Mouse (Mus musculus): Measurements from ENCODE around the gene Pmm2.

Pmm2 gene

DNA sequence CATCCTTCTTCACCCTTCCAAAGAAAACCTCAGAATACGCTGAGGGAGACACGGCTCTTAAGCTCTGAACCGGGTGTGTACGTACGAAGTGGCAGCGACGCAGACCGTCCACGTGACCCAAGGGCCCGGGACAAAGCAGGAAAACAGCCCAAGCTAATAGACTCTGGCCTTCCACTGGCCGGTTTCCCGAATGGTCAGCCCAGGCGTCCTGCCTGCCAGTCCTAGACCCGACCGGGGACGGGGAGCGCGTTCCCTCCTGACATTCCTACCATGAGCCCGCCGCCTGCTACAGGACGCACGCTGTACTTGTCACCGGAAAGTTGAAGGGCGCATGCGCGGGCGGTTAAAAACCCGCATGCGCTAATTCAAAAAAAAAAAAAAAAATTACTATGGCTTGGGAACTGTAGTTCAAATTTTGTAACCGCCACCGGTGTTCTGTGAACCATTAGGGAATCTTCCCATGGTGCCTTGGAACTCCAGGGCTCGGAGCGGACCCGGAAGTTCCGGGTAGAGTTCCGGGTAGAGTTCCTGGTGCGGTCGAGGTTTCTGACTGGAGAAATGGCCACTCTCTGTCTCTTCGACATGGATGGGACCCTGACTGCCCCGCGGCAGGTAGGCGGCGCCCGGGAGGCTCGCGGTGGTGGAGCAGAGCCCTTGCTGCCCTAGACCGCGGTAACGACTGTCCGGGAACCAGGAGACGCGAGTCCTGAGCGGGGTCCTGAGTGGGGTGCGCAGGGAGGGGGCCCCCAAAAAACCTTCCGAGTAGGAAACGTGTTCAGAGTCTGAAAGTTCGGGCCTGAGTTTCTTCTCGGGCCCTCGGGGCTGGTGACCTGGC, at the start of gene Pmm2, which contains the start of gene Tmem186:
Gene Pmm2 (plus strand): TSS at position 458 of the 835 bp plus-strand sequence.
Gene Tmem186 (minus strand): TSS at position 496 of the 835 bp plus-strand sequence.
- DNase-seq, result peak; percentile 80

DNA sequence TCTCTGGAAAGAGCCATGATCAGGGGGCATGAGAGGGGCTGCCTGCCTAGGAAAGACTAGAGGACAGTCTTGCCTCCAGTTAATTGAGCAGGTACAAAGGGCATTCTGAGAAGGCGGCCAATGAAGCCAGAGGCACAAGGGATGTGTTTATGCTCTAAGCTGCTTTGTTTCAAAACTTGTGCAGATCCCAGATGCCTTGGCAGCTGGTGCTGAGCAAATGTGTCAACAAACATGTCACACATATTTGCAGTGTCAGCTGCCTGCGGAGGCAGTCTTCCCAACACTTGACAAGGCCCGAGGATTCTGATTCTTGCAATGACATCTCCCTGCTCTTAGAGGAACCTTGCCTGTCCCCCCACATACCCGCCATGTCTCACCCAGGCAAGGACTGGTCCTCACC, 42.1 kb upstream of the Pmm2 start:
- no peak for DNase-seq

DNA sequence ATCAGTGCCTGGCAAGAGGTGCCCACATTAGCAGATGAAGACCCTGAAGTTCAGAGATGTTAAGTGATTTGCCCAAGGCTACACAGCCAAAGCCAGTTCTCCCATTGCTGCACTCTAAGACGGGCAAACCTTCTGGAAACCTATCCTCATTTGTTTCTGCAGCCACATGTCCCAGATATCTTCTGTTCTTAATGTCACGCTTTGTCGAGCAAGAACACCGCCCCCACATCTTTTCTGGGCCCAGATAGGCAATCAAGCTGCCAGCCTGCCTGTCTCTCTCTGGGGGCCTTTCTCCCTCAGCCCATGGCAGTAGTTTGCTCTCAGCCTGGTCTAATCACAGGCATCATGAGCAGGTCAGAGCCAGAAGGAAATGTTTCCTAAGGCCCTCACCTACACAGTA, 41.1 kb upstream of the Pmm2 start:
- DNase-seq, result no peak

DNA sequence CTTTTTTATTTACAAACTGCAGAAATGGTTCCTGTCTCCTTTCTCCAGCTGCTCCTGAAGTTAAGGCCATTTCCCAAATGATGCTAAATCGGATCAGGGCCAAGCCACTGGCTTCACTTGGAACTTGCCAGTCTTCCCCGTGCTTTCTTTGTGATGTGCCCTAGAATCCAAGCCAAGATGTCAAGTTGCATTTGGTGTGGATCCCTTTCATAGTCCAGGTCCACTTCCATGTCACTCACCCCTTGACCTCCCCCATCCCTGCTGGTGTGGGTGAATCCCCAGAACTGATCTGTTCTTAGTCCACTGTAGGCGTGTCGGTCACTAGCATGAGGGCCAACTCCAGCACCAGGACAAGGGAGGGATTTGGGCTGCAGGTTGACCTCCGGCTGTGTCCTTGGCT, 40.0 kb upstream of the Pmm2 start:
- no peak for DNase-seq

GRCm38 (mm10) chr16:8603789-8604188, 33.7 kb upstream of the Pmm2 start:
- DNase-seq, result no peak

DNA sequence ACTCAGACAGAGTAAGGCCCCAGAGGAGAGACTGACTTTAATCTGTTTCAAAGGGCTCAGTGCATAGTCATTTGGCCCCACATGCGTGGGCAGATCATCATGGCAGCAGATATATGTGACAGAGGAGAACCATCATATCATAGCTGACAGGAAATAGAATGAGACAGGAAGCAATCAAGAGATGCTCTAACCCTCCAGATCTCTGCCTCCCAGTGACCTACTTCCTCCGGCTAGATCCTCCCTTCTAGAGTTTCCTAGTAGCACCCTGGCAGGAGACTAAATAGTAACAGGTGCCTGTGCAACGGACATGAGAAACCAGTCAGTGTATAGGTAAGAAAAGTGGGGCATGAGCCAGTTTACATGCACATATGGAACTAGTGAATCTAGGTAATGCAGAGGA, 27.1 kb upstream of the Pmm2 start:
- DNase-seq, result peak; percentile 35

DNA sequence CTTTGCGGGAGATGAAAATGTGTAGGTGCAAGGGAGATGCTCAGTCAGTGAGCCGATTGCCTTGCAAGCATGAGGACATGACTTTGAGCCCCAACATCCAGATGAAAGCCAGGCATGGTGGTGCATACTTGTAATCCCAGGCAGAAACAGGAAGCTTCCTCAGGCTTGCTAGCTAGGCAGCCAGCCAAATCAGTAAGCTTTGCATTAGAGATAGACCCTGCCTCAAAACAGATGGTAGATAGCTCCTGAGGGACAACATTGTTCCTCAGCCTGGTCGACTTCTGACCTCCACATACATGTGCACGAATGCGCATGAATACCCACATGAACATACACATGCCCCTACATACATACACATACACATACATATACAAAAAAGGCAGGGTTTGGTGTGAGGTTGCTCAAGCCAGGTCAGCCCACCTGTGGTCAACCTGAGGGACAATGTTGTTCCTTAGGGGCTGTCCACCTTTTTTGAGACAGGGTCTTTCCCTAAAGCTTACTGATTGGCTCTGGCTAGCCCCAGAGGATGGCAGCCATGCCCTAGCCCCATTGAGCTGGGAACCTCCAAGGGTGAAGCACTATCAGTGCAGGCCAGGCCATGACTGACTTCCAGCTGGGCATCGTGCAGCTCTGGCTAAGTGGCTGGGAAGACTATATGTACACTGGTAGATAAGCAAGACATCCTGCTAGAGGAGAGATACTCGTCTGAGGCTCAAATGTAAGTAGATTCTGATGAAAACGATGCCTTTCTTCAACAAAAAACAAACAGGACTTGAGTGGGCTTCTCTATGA, 25.1 kb upstream of the Pmm2 start:
- DNase-seq, result no peak

DNA sequence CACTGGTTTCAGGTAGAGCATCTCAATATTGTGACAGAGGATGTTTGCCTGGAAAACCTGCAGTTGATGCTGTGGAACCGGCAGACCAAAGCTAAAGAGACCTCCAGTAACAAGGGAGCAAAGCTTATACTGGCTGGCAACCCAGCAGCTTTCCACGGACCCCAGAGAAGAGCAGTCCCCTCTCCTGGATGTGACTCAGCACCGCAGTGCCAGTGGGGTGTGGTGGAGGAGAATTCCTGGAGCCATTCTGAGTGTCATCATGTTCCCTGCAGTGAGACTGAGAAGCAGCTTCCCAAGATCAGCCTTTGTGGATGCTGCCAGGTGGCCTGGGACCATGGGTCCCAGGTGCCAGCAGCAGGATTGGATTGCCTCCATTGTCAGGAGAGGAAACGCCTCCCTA, 24.4 kb upstream of the Pmm2 start:
- no peak for DNase-seq

DNA sequence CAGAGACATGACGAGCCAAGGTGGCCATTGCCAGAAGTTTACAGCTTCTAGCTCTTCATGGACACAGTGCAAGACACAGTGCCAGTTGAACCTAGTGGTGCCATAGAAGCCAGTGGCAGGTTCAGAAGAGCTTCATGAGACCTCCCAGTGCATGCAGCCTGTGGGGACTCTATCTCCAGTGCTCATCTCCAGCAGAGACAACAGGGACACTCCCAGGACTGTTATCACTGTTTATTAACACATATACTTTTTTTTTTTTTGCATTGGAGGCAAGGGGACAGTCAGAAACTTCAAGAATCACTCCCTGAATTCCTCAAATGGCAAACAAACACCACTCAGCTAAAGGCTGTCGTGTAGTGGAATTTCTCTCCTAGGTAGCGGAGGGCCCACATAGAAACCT, 24.0 kb upstream of the Pmm2 start:
- DNase-seq, result no peak

DNA sequence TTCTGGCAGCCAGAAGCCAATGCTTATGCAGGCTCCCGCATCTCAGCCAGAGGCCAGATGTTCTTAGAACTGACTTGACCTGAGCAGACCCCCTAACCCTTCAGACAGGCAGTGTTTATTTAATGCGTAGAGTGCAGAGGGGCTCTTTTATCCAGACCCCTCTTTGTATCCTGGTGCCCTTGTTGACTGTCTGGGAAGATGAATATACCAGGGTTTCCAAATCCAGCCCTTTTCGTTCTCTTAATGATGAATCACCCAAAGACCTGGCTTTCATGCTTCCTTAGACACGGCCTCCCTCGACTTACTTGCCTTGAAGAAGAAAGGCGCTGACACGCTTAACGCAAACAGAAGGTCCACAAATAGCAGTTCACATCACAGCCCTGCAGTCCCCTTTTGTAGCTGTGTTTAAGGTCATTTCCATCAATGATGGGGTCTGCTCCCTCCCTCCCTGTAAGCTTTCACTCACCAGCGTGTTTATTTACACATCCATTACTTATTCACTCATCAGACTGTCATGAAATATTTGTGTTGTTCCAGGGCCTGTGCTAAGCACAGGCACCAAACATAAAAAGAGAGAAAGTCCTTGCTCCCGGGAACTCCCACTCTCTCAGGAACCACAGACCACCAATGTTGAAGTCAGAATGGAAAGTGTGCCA, 17.7 kb upstream of the Pmm2 start:
- no peak for DNase-seq

DNA sequence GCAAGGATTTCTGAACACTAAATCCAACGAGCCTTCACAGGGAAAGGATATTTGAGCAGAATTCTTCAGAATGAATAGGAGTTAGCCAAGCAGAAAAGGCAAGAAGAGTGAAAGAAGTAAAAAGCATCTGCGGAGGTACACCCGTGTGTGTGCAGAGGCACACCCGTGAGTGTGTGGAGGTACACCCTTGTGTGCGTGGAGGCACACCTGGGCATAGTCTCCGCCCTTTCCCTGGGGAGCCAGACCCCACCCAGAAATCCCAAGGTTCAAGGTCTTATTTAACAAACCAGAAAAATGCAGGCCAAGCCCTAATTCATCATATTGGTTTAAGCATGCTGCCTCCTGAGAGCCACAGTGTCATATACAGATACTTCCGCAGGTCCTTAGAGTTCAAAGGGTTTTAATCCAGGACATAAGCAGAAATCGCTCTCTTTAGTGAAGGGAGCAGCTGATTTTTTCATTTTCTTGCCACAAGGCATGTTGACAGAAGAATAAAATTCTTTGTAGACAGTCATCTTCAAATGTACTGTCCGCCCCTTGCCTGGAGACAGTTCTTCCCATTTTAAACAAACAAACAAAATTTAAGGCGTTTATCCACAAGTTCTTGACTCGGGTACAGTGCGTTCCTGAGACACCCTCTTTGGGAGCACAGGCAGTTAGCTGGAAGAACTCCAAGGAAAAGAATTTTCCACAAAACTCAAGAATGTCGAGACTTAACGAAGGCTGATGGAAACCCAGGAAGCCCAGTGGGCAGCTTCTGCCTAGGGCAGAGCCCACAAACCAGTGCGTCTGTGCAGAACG, 17.0 kb upstream of the Pmm2 start:
- DNase-seq, result no peak

GRCm38 (mm10) chr16:8630419-8630818, 7.1 kb upstream of the Pmm2 start:
- no peak for DNase-seq

DNA sequence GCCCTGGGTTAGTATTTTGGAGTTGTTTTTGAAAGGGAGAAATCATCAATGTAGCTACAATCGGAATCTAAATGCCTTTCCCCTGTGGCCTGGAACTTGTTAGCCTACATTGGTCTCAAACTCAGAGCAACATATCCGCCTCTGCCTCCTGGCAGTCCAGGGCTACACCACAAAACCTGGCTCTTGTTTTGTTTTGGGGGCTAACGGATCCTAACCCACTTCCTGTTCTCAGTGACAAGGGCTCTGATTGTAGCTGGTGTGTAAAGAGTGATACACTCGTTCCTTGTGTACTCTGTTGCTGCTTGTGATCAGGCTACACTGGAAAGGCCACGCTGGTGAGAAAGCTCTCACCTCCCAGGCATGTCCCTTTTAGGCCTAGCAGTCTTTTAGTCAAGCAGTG, 6.0 kb upstream of the Pmm2 start:
- DNase-seq, result peak; percentile 32

DNA sequence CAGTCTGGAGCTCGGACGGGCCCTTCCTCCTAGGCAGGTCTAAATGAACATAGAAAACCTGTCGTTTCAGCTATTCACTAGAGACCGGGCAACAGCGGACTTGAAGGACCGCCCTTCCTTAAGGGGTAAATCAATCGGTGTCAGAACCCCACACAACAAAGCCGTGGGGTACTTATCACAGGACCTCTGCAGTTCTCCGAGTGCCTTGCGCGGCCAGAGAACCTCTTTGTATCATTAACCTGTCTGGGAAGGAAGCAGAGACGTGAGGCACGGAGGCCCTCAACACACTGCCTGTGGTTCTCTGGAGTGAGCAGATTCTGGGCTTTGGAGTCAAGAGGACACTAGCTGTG, 632 bp upstream of the Pmm2 start:
- no peak for DNase-seq

DNA sequence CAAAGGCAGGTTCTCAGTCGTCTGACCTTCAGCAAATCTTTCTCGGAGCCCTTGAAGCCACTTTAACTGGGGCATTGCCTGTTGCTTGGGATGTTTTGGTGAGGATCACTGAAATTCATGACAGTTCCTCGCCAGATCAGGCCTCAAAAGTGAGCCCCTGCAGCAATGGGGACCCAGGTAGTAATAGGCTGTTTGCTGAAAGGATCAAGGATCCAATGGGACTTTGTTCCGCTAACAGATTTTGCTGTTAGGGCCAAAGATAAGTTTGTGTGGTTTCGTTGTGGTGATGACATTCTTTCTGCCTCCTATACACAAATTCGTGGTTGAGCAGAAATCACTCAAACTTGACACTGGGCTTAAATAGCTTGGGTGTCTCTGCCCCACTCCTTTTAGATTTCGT, 657 bp downstream of the Pmm2 start:
- DNase-seq, result no peak

DNA sequence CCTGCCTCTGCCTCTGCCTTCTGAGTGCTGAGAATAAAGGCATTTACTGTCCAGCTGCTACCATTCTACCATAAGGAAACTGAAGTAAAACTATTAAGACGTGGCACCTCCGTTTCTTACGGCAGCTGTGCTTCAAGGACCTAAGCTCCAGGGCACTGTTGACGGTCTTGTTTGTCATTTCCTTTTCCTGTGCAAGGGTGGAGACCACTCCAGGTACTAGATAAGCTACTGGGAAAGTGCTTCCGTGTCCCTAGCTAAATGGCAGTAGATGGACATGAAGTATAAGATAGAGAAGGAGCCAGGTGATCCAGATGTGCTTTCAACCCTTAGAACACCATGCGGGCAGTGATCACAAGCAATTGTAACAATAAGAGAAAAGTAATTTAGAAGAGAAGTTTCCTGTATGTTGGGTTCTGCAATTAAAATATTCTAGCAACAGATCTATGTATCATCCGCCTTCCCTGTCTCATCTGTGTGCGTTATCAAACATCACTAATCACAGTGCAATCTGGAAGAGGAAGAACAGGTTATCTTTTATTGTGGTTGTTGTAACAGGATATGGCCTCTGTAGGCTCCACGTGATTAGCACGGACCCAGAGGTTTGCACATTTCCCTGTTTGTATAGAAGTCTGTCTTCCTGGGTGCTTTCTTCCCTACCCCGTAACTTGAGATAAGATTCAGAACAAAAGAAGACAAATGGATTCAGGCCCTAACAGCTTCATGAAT, 2.2 kb downstream of the Pmm2 start:
- no peak for DNase-seq

- DNase-seq, result peak; percentile 56
Measured at GRCm38 (mm10) chr16:8643855-8644254, 6.4 kb downstream of the Pmm2 start.

DNA sequence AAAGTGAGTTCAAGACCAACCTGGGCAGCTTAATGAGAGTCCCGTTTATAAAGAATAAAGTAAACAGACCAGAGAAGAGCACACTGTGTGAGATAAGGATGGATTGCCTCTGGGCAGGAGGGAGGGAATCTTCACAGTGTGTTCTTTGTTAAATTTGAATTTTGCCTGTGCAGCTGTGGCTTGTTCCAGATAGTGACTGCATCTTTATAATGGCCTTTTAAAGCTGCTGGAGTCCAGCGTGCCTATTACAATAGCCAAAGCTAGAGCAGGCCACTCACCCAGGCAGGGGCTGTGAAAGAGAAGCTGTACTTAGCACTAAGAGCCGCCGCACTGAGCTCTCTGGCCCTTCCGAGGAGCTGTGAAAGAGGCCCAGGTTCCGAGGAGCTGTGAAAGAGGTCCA, 8.1 kb downstream of the Pmm2 start:
- no peak for DNase-seq

GRCm38 (mm10) chr16:8650007-8650406, 12.5 kb downstream of the Pmm2 start:
- no peak for DNase-seq

DNA sequence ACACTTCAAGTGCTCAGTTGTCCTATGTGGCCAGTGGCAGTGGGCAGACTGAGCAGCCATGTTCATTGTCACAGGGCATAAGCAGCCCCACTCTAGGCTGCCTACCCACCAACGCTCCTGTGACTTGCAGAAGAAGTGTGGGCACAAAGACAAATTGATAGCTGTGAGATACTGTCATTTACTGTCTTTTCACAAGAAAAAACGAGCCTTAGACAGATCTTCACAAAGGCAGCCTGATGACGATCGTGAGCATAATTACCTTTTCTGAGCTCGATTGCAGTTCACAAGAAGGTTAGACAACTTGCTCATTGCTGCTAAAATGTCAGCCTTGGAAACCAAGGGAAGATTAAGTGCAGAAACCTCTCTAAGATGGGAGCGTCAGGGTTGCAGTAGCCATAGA, 17.6 kb downstream of the Pmm2 start:
- DNase-seq, result no peak

DNA sequence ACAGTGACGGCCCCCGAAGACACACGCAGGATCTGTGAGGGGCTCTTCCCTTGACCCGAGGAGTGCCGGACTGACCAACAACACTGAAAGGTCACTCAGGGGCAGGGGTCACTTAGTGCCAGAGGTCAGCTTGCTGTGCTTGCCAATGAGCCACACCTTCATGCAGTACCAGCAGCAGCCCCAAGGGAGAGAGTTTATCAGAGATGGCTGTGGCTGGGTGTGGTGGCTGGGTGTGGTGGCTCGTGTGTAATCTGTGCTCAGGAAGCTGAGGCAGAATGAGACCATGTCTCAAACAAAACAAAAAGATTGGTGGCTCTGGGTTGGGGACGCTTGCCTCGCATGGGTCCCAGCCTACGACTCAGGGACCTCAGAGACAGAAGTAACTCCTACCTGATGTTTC, 18.1 kb downstream of the Pmm2 start:
- no peak for DNase-seq

GRCm38 (mm10) chr16:8656256-8656655, 18.8 kb downstream of the Pmm2 start:
- DNase-seq, result no peak

Measured in thymus, postnatal 25 days (tissue).